Mouse (Mus musculus) embryonic facial prominence, embryonic 15.5 days (tissue): ENCODE data around the gene Mettl7b. TPM values are rescaled to one million over a fixed set of nuclear protein-coding genes. Genes with fewer than 3 reads are reported as not detected.
A peak's percentile ranks its signal among the peaks of the same experiment; 100 is the strongest.

Experiments used
- ATAC-seq: fragments of 200-750 bp; cut with Nextera tagmentation; 2 replicates; pipeline ENCODE4 v1.8.0; 2017; ENCODE audit warnings: low read depth, moderate TSS enrichment; ENCODE audit not compliant: insufficient number of reproducible peaks, low FRiP score, low TSS enrichment
- H3K27ac ChIP-seq: fragments of 300-500 bp; sonication (generic); replicated peaks from 2 replicates; pipeline ENCODE4 v1.5.1; 2015; ENCODE audit warnings: mild to moderate bottlenecking, inconsistent platforms
- H3K27me3 ChIP-seq: fragments of 300-500 bp; sonication (generic); 2 replicates; pipeline ENCODE4 v1.6.1; 2015; ENCODE audit warnings: inconsistent platforms
- H3K36me3 ChIP-seq: fragments of 300-500 bp; sonication (generic); 2 replicates; pipeline ENCODE4 v1.6.1; 2015; ENCODE audit warnings: mild to moderate bottlenecking, inconsistent platforms
- H3K4me1 ChIP-seq: fragments of 300-500 bp; sonication (generic); 2 replicates; pipeline ENCODE4 v1.6.1; 2015; ENCODE audit warnings: inconsistent platforms
- H3K4me2 ChIP-seq: fragments of 300-500 bp; sonication (generic); replicated peaks from 2 replicates; pipeline ENCODE4 v1.6.1; 2015; ENCODE audit warnings: mild to moderate bottlenecking, inconsistent platforms
- H3K4me3 ChIP-seq: fragments of 300-500 bp; sonication (generic); replicated peaks from 2 replicates; pipeline ENCODE4 v1.5.1; 2015; ENCODE audit warnings: mild to moderate bottlenecking, inconsistent platforms
- H3K9ac ChIP-seq: fragments of 300-500 bp; sonication (generic); 2 replicates; pipeline ENCODE4 v1.6.1; 2015; ENCODE audit warnings: inconsistent platforms
- H3K9me3 ChIP-seq: fragments of 300-500 bp; sonication (generic); replicated peaks from 2 replicates; pipeline ENCODE4 v1.6.1; 2016; ENCODE audit warnings: inconsistent platforms
- WGBS: fragments of 180-500 bp; shearing (Covaris S2); methylation state at CpG from one replicate; pipeline ENCODE4 v1.1.7; 2015; 5-methylcytosine and 5-hydroxymethylcytosine counted together
- polyA plus RNA-seq: library from polyadenylated mRNA; unstranded; fragments of >200 nt; fragmentation: Nextera tagmentation; extraction: Ambion mirVana; gene quantifications from 2 replicates; pipeline ENCODE4 v1.2.1, GENCODE M21; 2015

Mettl7b gene
- polyA plus RNA-seq, 1 experiment from 2014 or later, result 0.31 TPM

DNA sequence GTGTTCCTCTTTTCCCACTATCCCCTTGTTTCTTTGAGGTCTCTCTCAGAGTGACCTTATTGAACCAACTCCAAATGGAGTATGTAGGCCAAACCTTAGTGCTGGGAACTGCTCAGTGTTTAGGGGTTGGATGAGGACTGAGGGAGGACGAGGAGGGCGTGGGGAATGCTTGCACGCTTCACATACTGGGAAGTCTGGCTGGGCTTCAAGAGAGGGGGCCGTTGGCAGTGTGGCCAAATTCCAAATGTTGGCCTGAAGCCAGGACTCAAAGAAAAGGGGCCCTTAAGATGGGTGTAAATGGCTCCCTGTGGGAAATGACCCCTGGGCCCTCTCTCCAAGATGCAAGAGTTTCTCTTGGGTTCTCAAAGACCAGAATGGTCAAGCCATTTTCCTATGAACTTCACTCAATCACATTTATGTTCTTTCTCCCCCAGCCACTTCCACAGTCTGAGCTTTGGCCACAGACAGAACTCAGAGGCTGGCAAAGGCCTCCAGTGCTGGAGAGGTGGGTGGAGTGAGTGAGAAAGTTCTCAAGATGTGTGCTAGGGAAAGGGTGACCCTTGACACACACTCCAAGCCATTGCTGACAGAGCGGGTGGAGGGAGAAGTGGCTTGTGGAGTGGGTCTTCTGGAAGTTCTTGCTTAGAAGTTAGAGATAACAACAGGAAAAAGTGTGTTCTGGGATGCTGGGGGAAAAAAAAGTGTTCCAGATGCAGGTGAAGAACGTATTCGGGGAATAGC is 31.0 kb downstream of the Mettl7b start:
- no peaks in the 10 kb centered on the region for H3K36me3 ChIP-seq
- no peak for ATAC-seq
- H3K4me1 ChIP-seq, result peaks cover 14% of the 10 kb centered on the region
- H3K4me3 ChIP-seq, result no peak overlapping the region
- H3K4me2 ChIP-seq, result no peak overlapping the region
- H3K9ac ChIP-seq, result no peak overlapping the region
- peaks cover 42% of the 10 kb centered on the region for H3K27me3 ChIP-seq
- H3K27ac ChIP-seq, result no peak overlapping the region
- WGBS, result 69% methylated on average over 7 of the region's 7 CpGs
- no peaks in the 10 kb centered on the region for H3K9me3 ChIP-seq

DNA sequence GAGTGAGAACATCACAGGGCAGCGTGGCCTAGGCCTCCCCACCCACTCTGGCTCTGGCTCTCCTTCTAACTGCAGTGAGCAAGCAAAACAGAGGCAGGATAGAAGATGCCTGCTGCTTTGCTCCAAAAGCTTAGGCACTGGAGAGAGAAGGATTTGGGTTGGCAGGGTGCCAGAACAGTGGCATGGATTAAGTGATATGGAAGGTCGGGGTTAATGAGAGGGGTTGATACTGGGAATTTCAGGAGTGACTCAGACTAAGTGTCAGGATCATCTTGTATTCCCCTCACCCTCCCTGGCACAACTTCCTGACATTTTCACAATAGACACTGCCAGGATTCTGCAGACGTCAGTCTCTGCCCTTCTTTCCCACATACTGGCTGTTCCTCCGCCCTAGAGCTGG is 32.4 kb downstream of the Mettl7b start:
- Histone ChIP-seq H3K4me2 (no peak overlapping the region), H3K27me3 (peaks cover 30% of the 10 kb centered on the region), H3K36me3 (no peaks in the 10 kb centered on the region), H3K9ac (no peak overlapping the region), H3K27ac (no peak overlapping the region), H3K9me3 (no peaks in the 10 kb centered on the region), H3K4me3 (no peak overlapping the region), H3K4me1 (peaks cover 10% of the 10 kb centered on the region)
- no peak for ATAC-seq
- WGBS, result 28% methylated on average over 4 of the region's 4 CpGs

DNA sequence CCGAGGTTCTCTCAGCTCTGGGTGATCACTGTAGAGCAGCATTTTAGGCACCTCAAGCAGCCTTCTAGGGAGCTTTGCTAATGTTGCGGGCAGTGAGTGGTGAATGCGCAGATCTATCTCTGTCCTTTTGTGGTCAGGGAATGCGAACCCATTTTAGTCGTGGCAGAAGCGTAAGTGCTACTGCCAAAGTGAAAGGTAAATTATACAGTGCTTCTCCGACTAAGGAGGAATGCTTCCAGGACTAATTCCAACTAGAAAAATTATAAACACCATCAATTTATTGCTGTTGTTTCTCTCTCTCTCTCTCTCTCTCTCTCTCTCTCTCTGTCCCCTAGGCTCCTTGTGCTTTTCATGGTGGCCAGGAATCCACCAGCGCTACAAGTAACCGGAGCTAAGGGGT is 36.9 kb downstream of the Mettl7b start, which contains the start of gene Bloc1s1:
Gene Bloc1s1 (minus strand): TSS at position 101 of the 400 bp plus-strand sequence.
- Histone ChIP-seq H3K4me3 (peak within 1 kb of the TSS; percentile 89), H3K4me2 (peak within 1 kb of the TSS; percentile 77), H3K36me3 (no peaks in the 10 kb centered on the region), H3K27ac (peak within 1 kb of the TSS; percentile 97), H3K27me3 (0 out of 2 replicates have a peak, but pooled peaks cover 7% of the 10 kb centered on the region), H3K4me1 (peaks cover 47% of the 10 kb centered on the region), H3K9ac (peak within 1 kb of the TSS; percentile 72), H3K9me3 (no peaks in the 10 kb centered on the region)
- ATAC-seq, result no peak
- WGBS, result 62% methylated on average over 9 of the region's 9 CpGs

DNA sequence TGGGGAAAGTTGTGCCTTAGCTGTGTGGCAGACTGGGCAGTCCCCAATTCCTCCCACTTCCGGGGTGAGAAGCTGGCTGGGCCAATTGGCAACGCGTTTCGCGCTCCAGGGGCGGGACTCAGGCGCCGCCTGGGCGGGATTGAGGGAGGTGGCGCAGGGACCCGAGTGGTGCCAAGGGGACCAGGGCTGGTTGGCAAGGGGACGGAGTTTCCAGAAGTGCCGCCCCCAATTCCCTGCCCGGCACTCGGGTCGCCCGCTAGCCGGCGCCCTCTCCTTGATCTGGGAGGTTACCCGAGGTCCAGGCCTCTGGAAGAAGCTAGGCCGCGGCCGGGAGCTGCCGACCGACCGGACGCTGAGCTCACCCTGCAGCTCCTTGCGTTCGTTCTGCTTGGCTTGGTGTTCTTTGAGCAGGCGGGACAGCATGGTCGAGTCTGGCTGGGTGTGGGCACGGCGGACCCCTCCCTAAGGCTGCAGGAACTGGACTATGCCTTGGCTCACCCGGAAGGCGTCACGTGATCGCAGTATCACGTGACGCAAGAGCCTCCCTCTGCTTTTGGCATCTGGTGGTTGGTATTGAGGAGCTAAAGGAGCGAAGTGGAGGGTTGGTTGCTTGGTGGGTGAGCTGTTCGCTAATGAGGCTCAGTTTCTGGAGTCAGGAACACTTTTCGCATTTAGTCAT is 37.6 kb downstream of the Mettl7b start:
- Histone ChIP-seq H3K4me3 (peak overlapping the region; percentile 89), H3K27ac (peak overlapping the region; percentile 97), H3K4me1 (peaks cover 48% of the 10 kb centered on the region), H3K4me2 (peak overlapping the region; percentile 77), H3K9me3 (no peaks in the 10 kb centered on the region), H3K36me3 (peaks cover 4% of the 10 kb centered on the region), H3K27me3 (no peaks in the 10 kb centered on the region), H3K9ac (peak overlapping the region; percentile 72)
- ATAC-seq, result peak; percentile 93
- under 1% methylated on average over 42 of the region's 42 CpGs for WGBS

DNA sequence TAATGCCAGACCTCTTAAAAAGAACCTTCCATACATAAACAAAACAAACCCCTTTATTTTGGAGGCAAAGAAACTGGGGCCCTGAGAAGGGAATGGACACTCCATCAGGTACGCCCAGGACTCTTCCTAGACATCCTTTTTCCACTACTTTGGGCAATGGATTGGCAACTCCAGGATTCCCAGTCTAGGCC is 38.1 kb downstream of the Mettl7b start, which contains the start of gene Rdh5:
Gene Rdh5 (minus strand): TSS at position 67 of the 191 bp plus-strand sequence.
- H3K9ac ChIP-seq, result peak within 1 kb of the TSS; percentile 72
- no peaks in the 10 kb centered on the region for H3K9me3 ChIP-seq
- peaks cover 49% of the 10 kb centered on the region for H3K4me1 ChIP-seq
- no peak for ATAC-seq
- peak within 1 kb of the TSS; percentile 97 for H3K27ac ChIP-seq
- 10% methylated on average over 1 of the region's 1 CpGs for WGBS
- H3K27me3 ChIP-seq, result no peaks in the 10 kb centered on the region
- H3K4me3 ChIP-seq, result peak within 1 kb of the TSS; percentile 89
- peak within 1 kb of the TSS; percentile 77 for H3K4me2 ChIP-seq
- peaks cover 8% of the 10 kb centered on the region for H3K36me3 ChIP-seq

DNA sequence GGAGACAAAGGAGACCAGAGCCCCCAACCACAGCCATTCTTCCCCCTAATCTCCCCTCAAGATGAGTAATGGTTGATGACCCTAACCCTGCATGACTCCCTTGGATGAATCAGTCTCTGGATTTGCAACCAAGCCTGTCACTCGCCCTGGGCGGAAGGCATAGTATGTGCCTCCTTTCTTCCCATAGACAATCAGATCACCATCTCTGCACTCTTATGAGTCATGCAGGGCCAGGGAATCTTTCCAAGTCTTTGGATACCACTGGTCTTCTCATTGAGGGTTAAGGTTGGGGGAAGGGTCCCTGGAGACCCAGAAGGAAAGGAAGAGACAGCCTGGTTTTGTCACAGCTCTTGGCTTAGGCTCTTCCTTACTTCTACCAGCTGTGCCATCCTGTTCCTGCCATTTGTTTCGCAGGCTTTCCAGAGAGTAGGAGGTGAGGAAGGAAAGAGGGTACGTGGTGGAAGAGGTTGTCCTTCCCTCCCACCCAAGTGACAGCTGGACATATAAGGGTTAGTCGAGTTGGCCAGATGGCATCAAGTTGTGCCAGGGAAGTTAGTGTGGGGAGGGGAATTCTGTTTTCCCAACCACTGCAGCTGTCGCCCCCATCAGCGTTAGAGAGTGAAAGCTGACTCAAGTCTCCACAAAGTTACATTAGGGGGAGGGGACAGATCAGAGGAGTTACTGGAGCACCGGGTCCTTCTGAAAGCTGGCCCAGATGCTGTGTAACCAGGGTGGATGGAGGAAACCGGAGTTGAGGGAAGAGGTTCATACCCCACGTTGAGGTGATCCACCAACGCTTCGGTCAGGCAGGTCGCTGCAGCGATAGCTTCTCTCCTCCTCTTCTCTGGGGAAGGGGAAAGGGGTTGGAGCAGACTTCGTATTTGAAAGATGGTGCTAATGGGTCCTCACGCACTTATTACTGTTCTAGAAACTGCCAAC is 38.6 kb downstream of the Mettl7b start:
- Histone ChIP-seq H3K4me3 (peak overlapping the region; percentile 89), H3K4me2 (peak overlapping the region; percentile 77), H3K27ac (peak overlapping the region; percentile 97), H3K27me3 (no peaks in the 10 kb centered on the region), H3K36me3 (peaks cover 14% of the 10 kb centered on the region), H3K4me1 (peaks cover 51% of the 10 kb centered on the region), H3K9ac (no peak overlapping the region), H3K9me3 (no peaks in the 10 kb centered on the region)
- WGBS, result 67% methylated on average over 16 of the region's 16 CpGs
- ATAC-seq, result no peak

DNA sequence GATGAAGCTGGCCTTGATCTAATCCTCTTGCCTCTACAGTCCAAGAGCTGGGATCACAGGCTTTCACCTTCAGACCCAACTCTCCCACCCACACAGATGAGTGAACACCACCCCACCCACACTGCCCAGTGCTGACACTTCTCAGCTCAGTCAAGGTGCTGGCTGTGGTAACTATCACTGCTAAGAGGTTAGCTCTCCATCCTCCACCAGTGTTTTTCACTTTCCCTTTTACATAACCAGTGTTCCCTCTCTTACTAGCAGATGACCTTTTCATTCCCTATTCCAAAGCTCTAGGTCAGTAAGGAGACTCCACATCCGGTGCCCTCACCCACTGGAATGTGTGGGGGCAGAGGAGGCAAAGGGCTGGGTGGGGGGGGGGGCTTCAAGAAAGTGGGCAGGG is 39.5 kb downstream of the Mettl7b start:
- no peak overlapping the region for H3K9ac ChIP-seq

DNA sequence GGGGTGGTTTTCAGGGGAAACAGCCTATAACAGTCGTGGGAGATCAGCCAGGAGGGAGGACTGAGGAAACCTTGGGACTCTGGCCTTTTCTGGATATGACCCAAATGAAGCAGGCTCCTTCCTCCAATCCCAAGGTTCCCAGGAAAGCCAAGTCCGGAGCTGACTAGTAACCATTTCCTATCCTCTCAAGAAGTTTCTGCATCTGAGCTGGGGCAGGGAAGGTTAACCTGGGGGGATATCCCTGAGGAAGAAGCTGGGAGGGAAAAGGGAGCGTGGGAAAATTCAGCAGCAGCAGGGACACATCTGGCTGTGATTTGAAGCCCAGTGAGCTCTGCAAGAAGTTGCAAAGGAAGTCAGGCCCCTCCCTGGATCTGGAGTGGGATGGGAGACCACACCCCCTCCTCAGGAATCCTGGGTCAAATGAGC is 40.0 kb downstream of the Mettl7b start:
- Histone ChIP-seq H3K4me3 (no peak overlapping the region), H3K9me3 (no peaks in the 10 kb centered on the region), H3K4me1 (peaks cover 51% of the 10 kb centered on the region), H3K36me3 (peaks cover 24% of the 10 kb centered on the region), H3K27ac (peak overlapping the region; percentile 72), H3K4me2 (peak overlapping the region; percentile 13; the same call in 1 of the 2 replicates), H3K9ac (no peak overlapping the region), H3K27me3 (no peaks in the 10 kb centered on the region)
- WGBS, result 27% methylated on average over 3 of the region's 3 CpGs
- ATAC-seq, result no peak

More for the DNA sequence above, 39.5 kb downstream of the Mettl7b start:
- Histone ChIP-seq H3K4me3 (no peak overlapping the region), H3K4me2 (peak overlapping the region; percentile 13; the same call in 1 of the 2 replicates), H3K27ac (peak overlapping the region; percentile 97), H3K36me3 (peaks cover 22% of the 10 kb centered on the region), H3K4me1 (peaks cover 51% of the 10 kb centered on the region), H3K27me3 (no peaks in the 10 kb centered on the region), H3K9me3 (no peaks in the 10 kb centered on the region)
- WGBS, result 62% methylated on average over 1 of the region's 1 CpGs
- no peak for ATAC-seq

DNA sequence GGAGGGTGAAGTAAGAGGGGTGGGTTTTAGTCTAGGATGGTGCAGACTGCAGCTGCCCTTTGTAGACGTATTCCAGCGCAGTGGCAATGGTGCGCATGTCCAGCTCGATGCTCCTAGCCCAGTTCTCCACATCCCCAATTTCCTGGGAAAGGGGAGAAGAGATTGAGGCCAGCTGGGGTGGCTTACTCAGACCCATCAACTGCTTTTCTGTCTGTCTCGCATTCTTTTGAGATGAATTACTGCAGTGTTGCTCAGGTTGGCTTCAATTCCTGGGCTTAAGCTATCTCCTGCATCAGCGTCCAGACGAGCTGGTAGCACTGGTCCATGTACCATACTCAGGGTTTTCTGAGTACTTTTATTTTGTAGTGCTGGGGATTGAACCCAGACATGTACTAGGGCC is 40.8 kb downstream of the Mettl7b start:
- Histone ChIP-seq H3K4me1 (peaks cover 51% of the 10 kb centered on the region), H3K9ac (no peak overlapping the region), H3K9me3 (no peaks in the 10 kb centered on the region), H3K4me3 (no peak overlapping the region), H3K4me2 (no peak overlapping the region), H3K27ac (peak overlapping the region; percentile 72), H3K36me3 (peaks cover 32% of the 10 kb centered on the region), H3K27me3 (no peaks in the 10 kb centered on the region)
- ATAC-seq, result no peak
- 75% methylated on average over 7 of the region's 7 CpGs for WGBS

DNA sequence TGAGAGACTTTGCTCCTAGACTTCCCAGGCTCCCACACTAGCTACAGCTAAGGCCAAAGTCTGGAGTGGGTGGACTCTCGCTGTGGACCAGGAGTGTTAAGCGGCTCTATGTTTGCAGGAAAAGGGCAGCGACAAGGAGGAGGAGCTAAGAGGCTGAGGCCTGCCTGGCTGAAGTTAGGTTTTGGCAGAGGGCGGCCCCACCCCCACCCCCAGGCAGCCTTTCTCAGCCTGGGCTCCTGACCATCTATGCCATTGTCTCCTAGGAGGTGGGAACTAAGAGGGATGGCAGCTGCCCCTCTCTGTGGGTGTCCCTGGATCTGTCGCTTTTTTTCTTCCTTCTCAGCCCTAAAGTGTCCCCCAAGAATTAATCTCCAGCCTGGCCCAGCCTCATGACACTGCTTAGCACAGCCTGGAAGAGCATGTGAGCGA is 41.6 kb downstream of the Mettl7b start:
- H3K36me3 ChIP-seq, result peaks cover 40% of the 10 kb centered on the region
- H3K27ac ChIP-seq, result peak overlapping the region; percentile 72; the same call in 1 of the 2 replicates
- H3K9me3 ChIP-seq, result no peaks in the 10 kb centered on the region
- 23% methylated on average over 6 of the region's 6 CpGs for WGBS
- no peak overlapping the region for H3K4me2 ChIP-seq
- no peak overlapping the region for H3K4me3 ChIP-seq
- no peak for ATAC-seq
- peaks cover 49% of the 10 kb centered on the region for H3K4me1 ChIP-seq
- H3K27me3 ChIP-seq, result no peaks in the 10 kb centered on the region
- no peak overlapping the region for H3K9ac ChIP-seq

DNA sequence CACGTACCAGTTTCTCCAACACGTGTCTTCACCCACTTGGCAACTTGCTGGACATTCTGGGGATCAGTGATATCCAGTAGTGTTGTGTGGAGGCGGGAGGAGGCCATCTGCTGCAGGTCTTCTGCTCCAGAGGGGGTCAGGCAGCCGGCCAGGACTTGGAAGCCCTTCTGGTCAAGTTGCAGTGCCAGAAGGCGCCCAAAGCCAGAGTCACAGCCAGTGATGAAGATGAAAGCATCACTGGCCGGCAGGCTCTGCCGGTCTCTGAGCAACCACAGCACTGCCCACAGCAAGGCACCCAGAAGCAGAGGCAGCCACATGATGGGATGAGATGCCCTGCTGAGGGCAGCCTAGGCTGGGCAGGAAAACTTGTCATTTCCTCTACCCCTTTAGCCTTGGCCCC is 42.5 kb downstream of the Mettl7b start:
- Histone ChIP-seq H3K9me3 (no peaks in the 10 kb centered on the region), H3K4me2 (no peak overlapping the region), H3K27ac (peak overlapping the region; percentile 72; the same call in 1 of the 2 replicates), H3K9ac (no peak overlapping the region), H3K4me1 (peaks cover 51% of the 10 kb centered on the region), H3K27me3 (no peaks in the 10 kb centered on the region), H3K4me3 (no peak overlapping the region), H3K36me3 (peaks cover 49% of the 10 kb centered on the region)
- WGBS, result 76% methylated on average over 7 of the region's 7 CpGs
- ATAC-seq, result no peak
